Mouse (Mus musculus): Measurements from ENCODE around the gene Myl12a.

DNA sequence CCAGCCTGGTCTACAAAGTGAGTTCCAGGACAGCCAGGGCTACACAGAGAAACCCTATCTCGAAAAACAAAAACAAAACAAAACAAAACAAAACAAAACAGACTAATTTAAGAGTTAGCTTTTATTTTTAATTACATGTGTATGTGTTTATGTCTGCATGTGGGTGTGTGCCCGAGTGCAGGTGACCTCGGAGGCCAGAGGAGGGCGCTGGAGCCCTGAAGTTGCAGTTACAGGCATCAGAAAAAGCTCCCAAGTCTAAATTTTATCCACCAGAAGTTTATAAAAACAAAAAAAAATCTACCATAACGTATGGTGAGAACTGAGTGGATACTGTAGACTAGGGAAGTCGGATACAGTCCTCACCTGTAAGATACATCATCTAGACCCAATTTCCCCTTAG is 24.9 kb downstream of the Myl12a start:
- TF ChIP-seq CTCF (conservative IDR thresholded peaks at IDR 0.05; ENCODE audit: low read length) (peak; percentile 56), NANOG (IDR thresholded peaks at IDR 0.05; ENCODE audit: borderline replicate concordance, low read length) (no peak)

All from E14TG2a.4 (cell line).